Mouse (Mus musculus) heart, adult 11 months (tissue): ENCODE measurements around the gene Tefm.

Experiments
- DNase-seq: peaks from one replicate; pipeline ENCODE4 v3.0.0; 2022

The Tefm gene

DNA sequence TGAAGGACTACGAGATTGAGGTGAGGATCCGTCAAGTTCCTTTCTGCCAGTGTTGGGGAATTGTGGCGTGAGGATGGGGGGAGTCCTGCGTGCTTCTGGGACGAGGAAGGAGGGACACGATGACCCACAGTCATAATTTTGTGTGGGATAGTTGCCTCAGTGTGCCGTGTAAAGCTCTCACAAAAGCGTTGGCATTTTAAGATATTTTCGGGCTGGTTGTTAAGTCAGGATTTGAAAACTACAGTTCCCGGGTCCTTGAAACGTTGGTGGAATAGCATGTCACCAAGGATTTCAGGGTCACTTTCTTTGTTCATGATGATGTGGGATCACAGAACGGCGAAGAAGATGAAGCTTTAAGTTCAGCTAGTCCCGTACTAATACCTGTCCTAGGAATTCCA, 52.2 kb downstream of the Tefm start:
- DNase-seq, result peak; percentile 79

- peak; percentile 97 for DNase-seq
Observed at GRCm38 (mm10) chr11:80088917-80089816, 52.8 kb downstream of the Tefm start, which contains the start of gene Atad5. TSS of gene Atad5 (plus strand) at chr11:80089400.

DNA sequence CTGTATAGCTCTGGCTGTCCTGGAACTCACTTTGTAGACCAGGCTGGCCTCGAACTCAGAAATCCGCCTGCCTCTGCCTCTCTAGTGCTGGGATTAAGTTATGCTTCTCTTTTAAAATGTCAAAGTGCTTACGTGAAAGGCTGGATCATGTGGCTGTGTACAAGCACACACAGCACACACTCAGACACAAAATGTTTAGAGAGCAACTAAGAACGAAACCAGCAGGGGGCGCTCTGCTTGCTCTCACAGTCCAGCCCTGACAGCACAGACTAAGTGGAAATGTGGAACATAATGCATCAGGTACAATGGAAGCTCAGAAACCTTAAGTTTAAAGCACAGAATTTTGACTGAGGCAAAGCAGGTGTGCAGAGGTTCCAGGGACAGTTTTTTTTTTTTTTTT, 55.1 kb downstream of the Tefm start:
- peak; percentile 97 for DNase-seq
